Mouse (Mus musculus): Measurements from ENCODE around the gene Ccdc84. TPM values are rescaled to one million over a fixed set of nuclear protein-coding genes. Genes with fewer than 3 reads are reported as not detected.

Ccdc84 gene
- polyA plus RNA-seq, 1 experiment from 2014 or later = 21.3 TPM

Small RNA genes lying within 50 kb of the gene (microRNA-seq; reads per million reads assigned to microRNA genes)
- not detected for gene Mir7085

Other genes starting within 250 kb of the Ccdc84 start
- 12.6 and 13.0 TPM in 2 replicates for gene Cbl, start 184.5 kb downstream of the Ccdc84 start, polyA plus RNA-seq (2015; fragmentation: Nextera tagmentation; extraction: Ambion mirVana)
- gene Ccdc153, start 177.9 kb downstream of the Ccdc84 start, polyA plus RNA-seq (2015; fragmentation: Nextera tagmentation; extraction: Ambion mirVana) = 0.88 and 2.5 TPM in 2 replicates
- 0.06 and 0.07 TPM in 2 replicates for gene Pdzd3, start 167.1 kb downstream of the Ccdc84 start, polyA plus RNA-seq (2015; fragmentation: Nextera tagmentation; extraction: Ambion mirVana)
- gene Nlrx1, start 150.0 kb downstream of the Ccdc84 start, polyA plus RNA-seq (2015; fragmentation: Nextera tagmentation; extraction: Ambion mirVana) = 7.3 and 7.9 TPM in 2 replicates
- gene Abcg4, start 130.0 kb downstream of the Ccdc84 start, polyA plus RNA-seq (2015; fragmentation: Nextera tagmentation; extraction: Ambion mirVana) = 1.9 and 2.5 TPM in 2 replicates
- 15.8 and 18.7 TPM in 2 replicates for gene Hinfp, start 112.9 kb downstream of the Ccdc84 start, polyA plus RNA-seq (2015; fragmentation: Nextera tagmentation; extraction: Ambion mirVana)
- gene C2cd2l, start 98.3 kb downstream of the Ccdc84 start, polyA plus RNA-seq (2015; fragmentation: Nextera tagmentation; extraction: Ambion mirVana) = 8.2 and 8.6 TPM in 2 replicates
- 28.5 and 33.7 TPM in 2 replicates for gene Dpagt1, start 92.5 kb downstream of the Ccdc84 start, polyA plus RNA-seq (2015; fragmentation: Nextera tagmentation; extraction: Ambion mirVana)
- 179 and 186 TPM in 2 replicates for gene H2afx, start 83.9 kb downstream of the Ccdc84 start, polyA plus RNA-seq (2015; fragmentation: Nextera tagmentation; extraction: Ambion mirVana)
- gene Hmbs, start 74.3 kb downstream of the Ccdc84 start, polyA plus RNA-seq (2015; fragmentation: Nextera tagmentation; extraction: Ambion mirVana) = 97.2 and 102 TPM in 2 replicates
- gene Vps11, start 56.9 kb downstream of the Ccdc84 start, polyA plus RNA-seq (2015; fragmentation: Nextera tagmentation; extraction: Ambion mirVana) = 20.9 and 23.1 TPM in 2 replicates
- gene Hyou1, start 39.1 kb downstream of the Ccdc84 start, polyA plus RNA-seq (2015; fragmentation: Nextera tagmentation; extraction: Ambion mirVana) = 14.6 and 18.0 TPM in 2 replicates
- gene Slc37a4, start 21.7 kb downstream of the Ccdc84 start, polyA plus RNA-seq (2015; fragmentation: Nextera tagmentation; extraction: Ambion mirVana) = 37.8 and 42.0 TPM in 2 replicates
- 862 and 919 TPM in 2 replicates for gene Rps25, start 11.4 kb downstream of the Ccdc84 start, polyA plus RNA-seq (2015; fragmentation: Nextera tagmentation; extraction: Ambion mirVana)
- gene Trappc4, start 11.0 kb downstream of the Ccdc84 start, polyA plus RNA-seq (2015; fragmentation: Nextera tagmentation; extraction: Ambion mirVana) = 84.4 and 90.3 TPM in 2 replicates
- not detected in 2 replicates for gene Foxr1, start 22.6 kb upstream of the Ccdc84 start, polyA plus RNA-seq (2015; fragmentation: Nextera tagmentation; extraction: Ambion mirVana)
- gene Upk2, start 36.4 kb upstream of the Ccdc84 start, polyA plus RNA-seq (2015; fragmentation: Nextera tagmentation; extraction: Ambion mirVana) = 0.50 TPM in 1 of 2 replicates, not detected in the other
- gene Bcl9l, start 64.3 kb upstream of the Ccdc84 start, polyA plus RNA-seq (2015; fragmentation: Nextera tagmentation; extraction: Ambion mirVana) = 11.1 and 11.3 TPM in 2 replicates
- gene Cxcr5, start 143.3 kb upstream of the Ccdc84 start, polyA plus RNA-seq (2015; fragmentation: Nextera tagmentation; extraction: Ambion mirVana) = 0.17 and 0.35 TPM in 2 replicates
- 9.2 and 10.5 TPM in 2 replicates for gene Ddx6, start 186.3 kb upstream of the Ccdc84 start, polyA plus RNA-seq (2015; fragmentation: Nextera tagmentation; extraction: Ambion mirVana)